17 mouse cellular contexts compared by ENCODE assay signal in genomic region chr9:54270889-54271288, GRCm38 (mm10). TPM values are rescaled to one million over a fixed set of nuclear protein-coding genes. Genes with fewer than 3 reads are reported as not detected.
DNase-seq lines count a peak whose midpoint lies in the region; ATAC-seq and TF ChIP-seq lines count a peak whose summit lies in the region.
"Had no signal": no experiment of that assay in that cellular context is flagged by ENCODE, and none has a peak within 500 bp of the region (broad histone marks: within the 10 kb centered on the region; RNA-seq: fewer than 3 reads in every experiment).

No protein-coding gene starts in this region.

- peak; percentile 30 for DNase-seq in adrenal gland, postnatal 10 days
- no peak for DNase-seq in adrenal gland, adult (ENCODE audit: inconsistent age in 2 of 2, low spot score in 1 of 2)
- peak; percentile 7 for DNase-seq in lung, postnatal 0 days (ENCODE audit: low spot score)
- DNase-seq in lung, postnatal 14 days: no peak
- peak; percentile 27 for DNase-seq in R1 (ENCODE audit: low read depth, low spot score)
- peak; percentile 55 for DNase-seq in forelimb bud, embryonic 11.5 days (ENCODE audit: low read depth, low spot score)
- no peak for DNase-seq in B cell, adult 2 months
- DNase-seq in gastrocnemius, postnatal 4 days (ENCODE audit: low spot score in 2 of 2): no peak
- DNase-seq: adrenal gland, postnatal 25 days; cerebellum, postnatal 36 days; heart, adult 2 months had no signal

- H3K4me2 ChIP-seq in lung, postnatal 0 days (replicated peaks; ENCODE audit: low read depth, low read length): no peak overlapping the region
- H3K4me2 ChIP-seq: liver, embryonic 11.5 days had no signal

- no peaks in the 10 kb centered on the region for H3K36me3 ChIP-seq in lung, postnatal 0 days (ENCODE audit: insufficient read depth, low read length)
- H3K36me3 ChIP-seq: G1E had no signal

- ATAC-seq in lung, postnatal 0 days: no peak
- ATAC-seq: inflammation-experienced regulatory T-cells, adult 6 months had no signal

- TF ChIP-seq EP300 in lung, postnatal 0 days (IDR thresholded peaks at IDR 0.05): no peak

- no peak overlapping the region for H3K4me3 ChIP-seq in lung, postnatal 0 days (ENCODE audit: low read depth, low read length)
- H3K4me3 ChIP-seq: heart, adult 2 months had no signal

- WGBS in lung, postnatal 0 days: 29% methylated on average over 5 of the region's 5 CpGs

- no peaks in the 10 kb centered on the region for H3K27me3 ChIP-seq in lung, postnatal 0 days (replicated peaks; ENCODE audit: insufficient read depth, low read length)

- H3K9me3 ChIP-seq in lung, postnatal 0 days (ENCODE audit: low read length): no peaks in the 10 kb centered on the region
- H3K9me3 ChIP-seq: G1E had no signal

- no peak for TF ChIP-seq CTCF in lung, postnatal 0 days (IDR thresholded peaks at IDR 0.05)

- H3K9ac ChIP-seq in lung, postnatal 0 days (replicated peaks; ENCODE audit: low read depth): no peak overlapping the region

- no peaks in the 10 kb centered on the region for H3K4me1 ChIP-seq in lung, postnatal 0 days (ENCODE audit: insufficient read depth, low read depth, low read length)

- H3K27ac ChIP-seq in lung, postnatal 0 days (ENCODE audit: low read length): no peak overlapping the region
- H3K27ac ChIP-seq: heart, adult 2 months had no signal

RNA-seq across cellular contexts. Expression of gene Cyp19a1, which starts 3.0 kb away (rescaled TPM):
- not detected for total RNA-seq in adrenal gland, postnatal 10 days (2021)
- not detected in 2 replicates for polyA plus RNA-seq in lung, postnatal 0 days (2015; fragmentation: Nextera tagmentation; extraction: Ambion mirVana)
- total RNA-seq in gastrocnemius, postnatal 4 days (2021): not detected
- total RNA-seq: adrenal gland, postnatal 25 days; heart, adult 2 months; heart, postnatal 10 days; midbrain, postnatal 0 days; neutrophil, adult 5-6 weeks had no signal
- polyA plus RNA-seq: G1E; heart, adult 2 months; inflammation-experienced regulatory T-cells, adult 6 months; liver, embryonic 11.5 days had no signal

RNA-seq across cellular contexts. Expression of gene Gldn, which starts 15.4 kb away (rescaled TPM):
- total RNA-seq in adrenal gland, postnatal 10 days (2021): 1 to 10 TPM; 3.0 to 3.7 TPM
- polyA plus RNA-seq in lung, postnatal 0 days (2015; fragmentation: Nextera tagmentation; extraction: Ambion mirVana): not detected in 2 replicates
- 1 to 10 TPM; 3.1 to 3.8 TPM for total RNA-seq in gastrocnemius, postnatal 4 days (2021)
- total RNA-seq: neutrophil, adult 5-6 weeks had no signal
- polyA plus RNA-seq: G1E; inflammation-experienced regulatory T-cells, adult 6 months; liver, embryonic 11.5 days had no signal

Comparison
In these comparisons a context has a peak if more than half of its experiments do, and no peak if none do; other contexts are left out.
1. DNase-seq: peak in adrenal gland, postnatal 10 days (single experiment), lung, postnatal 0 days (single experiment), R1 (single experiment) and forelimb bud, embryonic 11.5 days (single experiment); none in adrenal gland, adult (0 of 2), lung, postnatal 14 days (single experiment), B cell, adult 2 months (0 of 2) and gastrocnemius, postnatal 4 days (0 of 2).